Mouse (Mus musculus) layer of hippocampus, adult 2 months (tissue): ENCODE data around the gene Bmp2k. TPM values are rescaled to one million over a fixed set of nuclear protein-coding genes. Genes with fewer than 3 reads are reported as not detected.

Experiments
- DNase-seq, 2 experiments: peaks; one replicate each; pipeline ENCODE4 v3.0.0; 2022; ENCODE audit warnings: low spot score in 2 of 2
- H3K27ac ChIP-seq: fragments of 200-600 bp; 2 replicates; pipeline ENCODE4 v1.8.1; 2022
- H3K4me3 ChIP-seq: fragments of 200-600 bp; 2 replicates; pipeline ENCODE4 v1.8.1; 2022; ENCODE audit warnings: mild to moderate bottlenecking
- CTCF ChIP-seq: fragments of 200-600 bp; conservative IDR thresholded peaks from 2 replicates; pipeline ENCODE4 v1.8.1; 2022; ENCODE audit warnings: antibody characterized with exemption, mild to moderate bottlenecking, moderate library complexity
- total RNA-seq, 2 experiments: library from RNA; stranded (reverse); gene quantifications; 2 replicates each; pipeline ENCODE4 v1.2.3; 2021

Bmp2k gene
- total RNA-seq, 2 experiments from 2014 or later = 12.3 to 13.2 TPM

- H3K27ac ChIP-seq = no peak overlapping the region
- peak; percentile 91 for TF ChIP-seq CTCF
- peak; percentile 59 to 78 for DNase-seq
- H3K4me3 ChIP-seq = no peak overlapping the region
Measured at GRCm38 (mm10) chr5:97055511-97056068, 58.1 kb downstream of the Bmp2k start.

GRCm38 (mm10) chr5:97056359-97056758, 58.9 kb downstream of the Bmp2k start:
- no peak for DNase-seq
- TF ChIP-seq CTCF = no peak
- Histone ChIP-seq H3K4me3 (no peak overlapping the region), H3K27ac (no peak overlapping the region)

DNA sequence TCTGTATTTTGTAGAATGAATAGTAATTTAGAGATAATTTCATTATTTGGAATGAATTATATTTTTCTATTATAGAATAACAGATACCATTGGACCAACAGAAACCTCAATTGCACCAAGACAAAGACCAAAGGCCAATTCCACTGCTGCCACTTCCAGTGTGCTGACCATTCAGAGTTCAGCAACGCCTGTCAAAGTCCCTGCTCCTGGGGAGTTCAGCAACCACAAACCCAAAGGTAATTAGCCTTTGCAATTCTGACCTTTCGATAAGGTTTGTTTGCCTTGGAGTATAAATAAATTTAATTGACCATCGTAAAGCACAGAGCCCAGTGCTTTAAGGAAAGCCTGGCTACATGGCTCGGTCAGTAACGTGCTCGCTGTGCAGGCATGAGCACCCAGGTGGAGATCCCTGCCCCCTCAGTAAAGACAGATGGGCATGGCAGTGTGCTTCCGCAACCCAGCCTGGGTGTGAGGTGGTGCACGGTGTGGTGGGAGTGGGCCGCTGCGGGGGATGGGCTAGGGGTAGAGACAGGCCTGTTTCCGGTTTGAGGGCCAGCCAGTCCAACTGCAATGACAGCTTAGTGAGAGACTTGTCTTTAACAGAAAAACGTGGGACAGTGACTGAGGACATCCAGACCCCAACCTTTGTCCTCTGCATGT, 59.4 kb downstream of the Bmp2k start:
- no peak for TF ChIP-seq CTCF
- Histone ChIP-seq H3K4me3 (no peak overlapping the region), H3K27ac (no peak overlapping the region)
- no peak for DNase-seq

GRCm38 (mm10) chr5:97060864-97061263, 63.4 kb downstream of the Bmp2k start:
- no peak for DNase-seq
- no peak overlapping the region for H3K4me3 ChIP-seq
- no peak overlapping the region for H3K27ac ChIP-seq
- TF ChIP-seq CTCF = no peak

DNA sequence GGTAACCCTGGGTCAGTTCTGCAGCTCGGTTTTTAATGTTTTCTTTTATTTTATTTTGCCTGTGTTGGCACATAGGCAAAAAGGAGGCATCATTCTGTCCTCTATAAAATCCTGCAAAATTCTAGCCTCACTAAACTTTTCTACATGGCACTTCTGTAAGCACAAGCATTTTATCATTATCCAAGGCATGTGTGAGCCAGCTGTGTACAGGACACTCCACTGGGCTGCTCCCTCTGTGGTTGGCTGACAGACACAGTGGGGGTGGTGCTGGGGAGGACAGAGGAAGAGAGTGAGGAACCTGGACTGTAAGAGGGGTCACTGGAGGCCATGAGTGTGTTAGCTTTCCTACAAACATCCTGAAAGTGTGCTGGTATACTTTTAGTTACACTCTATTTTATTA, 64.6 kb downstream of the Bmp2k start:
- no peak for DNase-seq
- Histone ChIP-seq H3K4me3 (no peak overlapping the region), H3K27ac (no peak overlapping the region)
- TF ChIP-seq CTCF = no peak

GRCm38 (mm10) chr5:97065746-97066145, 68.3 kb downstream of the Bmp2k start:
- TF ChIP-seq CTCF = no peak
- Histone ChIP-seq H3K4me3 (no peak overlapping the region), H3K27ac (no peak overlapping the region)
- DNase-seq = no peak

DNA sequence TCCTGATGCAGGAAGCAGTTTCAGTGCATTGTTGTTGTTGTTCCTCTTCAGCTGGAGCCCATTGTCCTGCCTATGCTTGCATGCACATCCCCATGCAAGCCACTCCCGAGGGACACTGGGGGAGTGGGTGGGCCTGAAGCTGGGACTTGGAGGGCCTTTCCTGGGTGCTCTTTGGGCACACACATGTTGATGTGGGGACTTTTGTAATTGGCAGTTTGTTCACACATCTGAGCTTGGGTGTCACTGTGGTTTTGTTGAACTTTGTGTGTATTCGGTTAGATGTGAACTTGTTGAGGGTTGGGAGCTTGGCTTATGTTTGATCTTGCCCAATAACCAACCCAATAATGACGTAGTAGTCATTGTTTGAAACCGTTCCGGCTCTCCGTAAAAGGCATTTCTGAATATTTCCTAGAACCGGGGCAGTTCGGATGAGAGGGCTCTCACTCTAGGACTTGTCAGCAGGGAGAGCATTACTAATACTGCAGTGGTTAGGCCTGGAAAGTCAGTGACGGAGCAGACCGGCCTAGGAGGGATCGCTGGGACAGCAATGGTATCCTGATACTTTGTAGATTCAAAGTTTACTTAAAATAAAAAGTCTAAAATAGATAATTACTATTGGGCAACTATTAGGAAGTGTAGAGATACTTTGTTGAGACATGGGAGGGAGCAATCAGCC, 78.1 kb downstream of the Bmp2k start:
- H3K27ac ChIP-seq = no peak overlapping the region
- no peak overlapping the region for H3K4me3 ChIP-seq
- no peak for TF ChIP-seq CTCF
- no peak for DNase-seq

- H3K27ac ChIP-seq = no peak overlapping the region
- no peak for TF ChIP-seq CTCF
- no peak for DNase-seq
- no peak overlapping the region for H3K4me3 ChIP-seq
Measured at GRCm38 (mm10) chr5:97076167-97076566, 78.7 kb downstream of the Bmp2k start.

DNA sequence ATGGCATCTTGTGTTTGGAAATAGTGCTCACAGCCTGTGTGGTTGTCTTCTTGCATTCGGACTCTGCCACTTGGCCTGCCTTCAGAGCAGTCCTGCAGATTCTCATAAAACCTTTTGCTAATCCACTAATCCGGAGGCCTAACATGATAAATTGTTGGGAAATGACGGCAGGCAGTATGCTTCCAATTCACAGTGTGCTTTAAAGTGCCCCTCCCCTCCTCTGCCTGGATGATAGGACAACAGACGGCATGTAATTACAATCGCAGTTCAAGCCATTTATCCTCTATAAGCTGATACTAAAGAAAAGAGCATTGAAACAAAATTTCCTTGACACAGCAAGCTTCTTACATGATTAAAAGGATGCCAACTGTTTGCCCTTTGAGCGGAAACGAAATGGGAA, 80.2 kb downstream of the Bmp2k start:
- no peak for DNase-seq
- TF ChIP-seq CTCF = no peak
- Histone ChIP-seq H3K27ac (no peak overlapping the region), H3K4me3 (no peak overlapping the region)

DNA sequence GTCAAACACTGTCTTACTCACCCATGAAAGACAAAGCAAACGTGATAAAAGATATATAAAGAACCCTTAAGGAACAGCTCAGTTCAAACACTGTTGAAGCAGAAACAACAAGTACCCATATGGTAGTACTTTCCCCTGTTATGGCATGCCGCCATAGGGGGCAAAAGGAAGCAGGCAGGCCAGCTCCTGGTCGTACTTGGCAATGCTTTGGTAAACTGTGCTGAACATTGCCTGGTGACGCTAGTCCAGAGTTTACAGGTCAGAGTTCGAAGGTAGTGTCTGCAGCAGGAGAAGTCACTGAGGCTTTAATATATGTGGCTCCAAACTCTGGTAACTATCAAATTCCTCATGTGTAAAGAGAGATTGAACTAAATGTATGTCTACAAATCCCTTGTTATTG, 81.2 kb downstream of the Bmp2k start:
- no peak for DNase-seq
- no peak for TF ChIP-seq CTCF
- H3K27ac ChIP-seq = no peak overlapping the region
- no peak overlapping the region for H3K4me3 ChIP-seq

GRCm38 (mm10) chr5:97081481-97081880, 84.0 kb downstream of the Bmp2k start:
- Histone ChIP-seq H3K27ac (peak overlapping the region; percentile 24; the same call in 1 of the 2 replicates), H3K4me3 (no peak overlapping the region)
- peak; percentile 71 for TF ChIP-seq CTCF
- DNase-seq = peak; percentile 47 to 61

- no peak for TF ChIP-seq CTCF
- Histone ChIP-seq H3K4me3 (no peak overlapping the region), H3K27ac (no peak overlapping the region)
- no peak for DNase-seq
Measured at GRCm38 (mm10) chr5:97083701-97084100, 86.2 kb downstream of the Bmp2k start.

- no peak for TF ChIP-seq CTCF
- H3K27ac ChIP-seq = no peak overlapping the region
- H3K4me3 ChIP-seq = no peak overlapping the region
- DNase-seq = no peak
Measured at GRCm38 (mm10) chr5:97084541-97084940, 87.1 kb downstream of the Bmp2k start.

GRCm38 (mm10) chr5:97085071-97085470, 87.6 kb downstream of the Bmp2k start:
- Histone ChIP-seq H3K4me3 (no peak overlapping the region), H3K27ac (no peak overlapping the region)
- TF ChIP-seq CTCF = no peak
- no peak for DNase-seq
